Mouse (Mus musculus) C3H10T1/2 (cell line): ENCODE measurements around the gene Olfr1315-ps1. TPM values are rescaled to one million over a fixed set of nuclear protein-coding genes. Genes with fewer than 3 reads are reported as not detected.

ENCODE experiments used
- polyA plus RNA-seq, 2 experiments: library from polyadenylated mRNA; unstranded; fragments of >200 nt; fragmentation: generic; extraction: Trizol; gene quantifications; one replicate each; pipeline ENCODE4 v1.2.1; 2012; ENCODE audit warnings: missing spikeins in 2 of 2

Gene Olfr1315-ps1
- polyA plus RNA-seq, result under 1 TPM in 1 of 2 experiments, not detected in 1; 0.04 TPM

DNA sequence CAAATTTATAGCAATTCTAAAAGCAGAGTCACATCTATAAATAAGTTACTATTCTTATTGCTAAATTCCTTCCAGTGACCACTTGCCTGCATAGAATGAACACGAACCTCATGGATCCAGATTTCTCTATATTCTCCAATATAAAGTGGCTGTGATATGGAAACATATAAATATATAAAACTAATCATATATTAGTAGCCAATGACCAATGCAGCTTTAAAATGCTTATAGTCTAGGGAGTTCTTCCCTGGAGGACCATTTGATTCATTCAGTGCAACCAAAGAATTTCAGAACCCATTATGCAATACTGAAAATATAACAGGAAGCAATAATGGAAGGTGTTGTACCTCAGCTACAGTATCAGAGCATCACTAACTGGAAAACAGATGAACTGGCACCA lies at the start of gene Olfr1315-ps1:
Olfr1315-ps1 (minus strand) TSS at position 101 of the 400 bp plus-strand sequence.

DNA sequence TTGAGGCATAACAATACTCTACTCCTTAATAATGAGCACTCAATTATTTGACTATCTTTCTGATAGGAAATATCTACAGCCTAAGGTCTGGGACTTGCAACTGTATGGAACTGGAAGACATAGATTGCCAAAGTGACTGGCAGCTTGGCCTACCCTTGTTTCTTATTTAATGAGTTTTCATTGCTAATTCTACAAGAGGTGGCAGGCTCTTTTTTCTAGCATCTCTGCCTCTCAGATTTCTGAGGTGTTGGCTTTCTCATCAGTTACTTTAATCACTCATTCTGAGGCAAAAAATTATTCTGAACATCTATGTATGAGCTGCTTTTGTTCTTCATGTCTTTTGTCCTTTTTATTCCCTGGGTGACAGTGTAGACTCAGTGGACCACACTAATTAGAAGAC lies 38.7 kb upstream of the Olfr1315-ps1 start, which contains the start of gene Olfr1318:
Olfr1318 (plus strand) TSS at position 301 of the 400 bp plus-strand sequence.

GRCm38 (mm10) chr2:112140029-112140428 lies 24.8 kb upstream of the Olfr1315-ps1 start, which contains the start of gene Olfr1317:
Olfr1317 (plus strand) TSS chr2:112140329.

GRCm38 (mm10) chr2:112134877-112135276 lies 19.6 kb upstream of the Olfr1315-ps1 start, which contains the start of gene Olfr1316:
Olfr1316 (minus strand) TSS chr2:112134977.

GRCm38 (mm10) chr2:112096681-112097080 lies 18.6 kb downstream of the Olfr1315-ps1 start, which contains the start of gene Olfr1314:
Olfr1314 (minus strand) TSS chr2:112096781.

GRCm38 (mm10) chr2:112077743-112078142 lies 37.5 kb downstream of the Olfr1315-ps1 start, which contains the start of gene Olfr1313:
Olfr1313 (minus strand) TSS chr2:112077843.

Other genes starting within 250 kb of the Olfr1315-ps1 start
- not detected for gene Olfr1305, start 238.3 kb downstream of the Olfr1315-ps1 start, polyA plus RNA-seq
- not detected for gene Olfr1306, start 199.2 kb downstream of the Olfr1315-ps1 start, polyA plus RNA-seq
- not detected for gene Olfr1307, start 166.0 kb downstream of the Olfr1315-ps1 start, polyA plus RNA-seq
- gene Olfr1308, start 150.5 kb downstream of the Olfr1315-ps1 start, polyA plus RNA-seq, result not detected
- gene Olfr1309, start 125.2 kb downstream of the Olfr1315-ps1 start, polyA plus RNA-seq, result not detected
- not detected for gene Olfr1310, start 102.7 kb downstream of the Olfr1315-ps1 start, polyA plus RNA-seq
- not detected for gene Olfr1311, start 91.0 kb downstream of the Olfr1315-ps1 start, polyA plus RNA-seq
- gene Olfr1312, start 65.2 kb downstream of the Olfr1315-ps1 start, polyA plus RNA-seq, result not detected
- not detected for gene Olfr1313, start 37.6 kb downstream of the Olfr1315-ps1 start, polyA plus RNA-seq
- gene Olfr1314, start 18.7 kb downstream of the Olfr1315-ps1 start, polyA plus RNA-seq, result under 1 TPM; 0.02 to 0.08 TPM
- under 1 TPM; 0.02 to 0.08 TPM for gene Olfr1316, start 19.5 kb upstream of the Olfr1315-ps1 start, polyA plus RNA-seq
- gene Olfr1317, start 24.9 kb upstream of the Olfr1315-ps1 start, polyA plus RNA-seq, result under 1 TPM in 1 of 2 experiments, not detected in 1; 0.18 TPM
- gene Olfr1318, start 38.8 kb upstream of the Olfr1315-ps1 start, polyA plus RNA-seq, result under 1 TPM in 1 of 2 experiments, not detected in 1; 0.18 TPM
- 10 to 100 TPM in 1 of 2 experiments, 1 to 10 TPM in 1; 9.9 to 19.1 TPM for gene Lpcat4, start 124.0 kb upstream of the Olfr1315-ps1 start, polyA plus RNA-seq
- not detected for gene Nutm1, start 143.9 kb upstream of the Olfr1315-ps1 start, polyA plus RNA-seq
- 100 to 1,000 TPM; 102 to 154 TPM for gene Nop10, start 146.5 kb upstream of the Olfr1315-ps1 start, polyA plus RNA-seq
- 1 to 10 TPM in 1 of 2 experiments, under 1 TPM in 1; 0.42 to 5.9 TPM for gene Slc12a6, start 150.4 kb upstream of the Olfr1315-ps1 start, polyA plus RNA-seq
- not detected for gene Gm21985, start 150.9 kb upstream of the Olfr1315-ps1 start, polyA plus RNA-seq